Mouse (Mus musculus) neural tube, embryonic 11.5 days (tissue): ENCODE results near the gene Fcer1g. TPM values are rescaled to one million over a fixed set of nuclear protein-coding genes. Genes with fewer than 3 reads are reported as not detected.
A peak's percentile ranks its signal among the peaks of the same experiment; 100 is the strongest.

Source experiments
- ATAC-seq: fragments of 200-750 bp; cut with Nextera tagmentation; 2 replicates; pipeline ENCODE4 v1.8.0; 2017; ENCODE audit warnings: moderate number of reproducible peaks, mild to moderate bottlenecking, moderate TSS enrichment, moderate library complexity; ENCODE audit not compliant: insufficient read depth, low FRiP score, low TSS enrichment
- DNase-seq: peaks from one replicate; pipeline ENCODE4 v3.0.0-alpha.2; 2015; ENCODE audit warnings: low spot score
- H3K27ac ChIP-seq: fragments of 300-500 bp; sonication (generic); 2 replicates; pipeline ENCODE4 v1.5.1; 2014; ENCODE audit warnings: low read depth, mild to moderate bottlenecking, low read length
- H3K27me3 ChIP-seq: fragments of 300-500 bp; sonication (generic); 2 replicates; pipeline ENCODE4 v1.6.1; 2014; ENCODE audit warnings: mild to moderate bottlenecking, low read length, mixed read lengths; ENCODE audit not compliant: control insufficient read depth, insufficient read depth
- H3K36me3 ChIP-seq: fragments of 300-500 bp; sonication (generic); 2 replicates; pipeline ENCODE4 v1.6.1; 2014; ENCODE audit warnings: mild to moderate bottlenecking, low read length, moderate library complexity, mixed read lengths; ENCODE audit not compliant: control insufficient read depth, insufficient read depth
- H3K4me1 ChIP-seq: fragments of 300-500 bp; sonication (generic); 2 replicates; pipeline ENCODE4 v1.6.1; 2014; ENCODE audit warnings: low read length, mixed read lengths; ENCODE audit not compliant: control insufficient read depth, insufficient read depth
- H3K4me2 ChIP-seq: fragments of 300-500 bp; sonication (generic); 2 replicates; pipeline ENCODE4 v1.6.1; 2014; ENCODE audit warnings: low read depth, mild to moderate bottlenecking, moderate library complexity
- H3K4me3 ChIP-seq: fragments of 300-500 bp; sonication (generic); 2 replicates; pipeline ENCODE4 v1.5.1; 2014; ENCODE audit warnings: low read depth, low read length
- H3K9ac ChIP-seq: fragments of 300-500 bp; sonication (generic); 2 replicates; pipeline ENCODE4 v1.6.1; 2014; ENCODE audit warnings: mild to moderate bottlenecking, low read length
- H3K9me3 ChIP-seq: fragments of 300-500 bp; sonication (generic); 2 replicates; pipeline ENCODE4 v1.6.1; 2016; ENCODE audit warnings: low read length; ENCODE audit not compliant: control insufficient read depth
- WGBS: fragments of 180-500 bp; shearing (Covaris S2); extraction: QIAGEN DNeasy Blood & Tissue Kit; methylation state at CpG from one replicate; pipeline ENCODE4 v1.1.7; 2014; 5-methylcytosine and 5-hydroxymethylcytosine counted together
- polyA plus RNA-seq: library from polyadenylated mRNA; unstranded; fragments of >200 nt; fragmentation: Nextera tagmentation; extraction: Ambion mirVana; gene quantifications from 2 replicates; pipeline ENCODE4 v1.2.1, GENCODE M21; 2014

Fcer1g gene
- polyA plus RNA-seq = 14.4 and 15.0 TPM in 2 replicates

- Histone ChIP-seq H3K9me3 (no peaks in the 10 kb centered on the region), H3K27ac (no peak within 1 kb of the TSS), H3K4me1 (no peaks in the 10 kb centered on the region), H3K9ac (no peak within 1 kb of the TSS), H3K36me3 (peaks cover 19% of the 10 kb centered on the region), H3K4me2 (no peak within 1 kb of the TSS), H3K4me3 (no peak within 1 kb of the TSS), H3K27me3 (no peaks in the 10 kb centered on the region)
- ATAC-seq (no peak), DNase-seq (no peak)
- WGBS = 93% methylated on average over 14 of the region's 14 CpGs
Measured at GRCm38 (mm10) chr1:171234126-171234525, at the start of gene Fcer1g. Gene Fcer1g (minus strand): TSS chr1:171234365.

GRCm38 (mm10) chr1:171283188-171284160 is 49.3 kb upstream of the Fcer1g start:
- no peak for ATAC-seq
- 92% methylated on average over 18 of the region's 18 CpGs for WGBS
- H3K36me3 ChIP-seq = peaks cover 5% of the 10 kb centered on the region

GRCm38 (mm10) chr1:171282086-171282805 is 48.1 kb upstream of the Fcer1g start:
- no peak for DNase-seq
- no peak for ATAC-seq
- Histone ChIP-seq H3K36me3 (peaks cover 14% of the 10 kb centered on the region), H3K27ac (no peak overlapping the region), H3K9ac (no peak overlapping the region; the same call in 1 of the 2 replicates), H3K4me3 (no peak overlapping the region; the same call in 1 of the 2 replicates), H3K4me2 (no peak overlapping the region), H3K27me3 (no peaks in the 10 kb centered on the region), H3K4me1 (peaks cover 6% of the 10 kb centered on the region; the same call in 1 of the 2 replicates), H3K9me3 (no peaks in the 10 kb centered on the region)
- WGBS = 82% methylated on average over 18 of the region's 18 CpGs

More at GRCm38 (mm10) chr1:171283188-171284160, 49.3 kb upstream of the Fcer1g start:
- Histone ChIP-seq H3K27me3 (no peaks in the 10 kb centered on the region), H3K4me2 (no peak overlapping the region), H3K9me3 (no peaks in the 10 kb centered on the region), H3K27ac (no peak overlapping the region), H3K9ac (no peak overlapping the region), H3K4me3 (no peak overlapping the region), H3K4me1 (peaks cover 10% of the 10 kb centered on the region; the same call in 1 of the 2 replicates)
- no peak for DNase-seq

- WGBS = under 1% methylated on average over 10 of the region's 10 CpGs
- Histone ChIP-seq H3K9ac (peak overlapping the region; percentile 50), H3K4me2 (peak overlapping the region; percentile 78), H3K9me3 (no peaks in the 10 kb centered on the region), H3K4me1 (peaks cover 6% of the 10 kb centered on the region; the same call in 1 of the 2 replicates), H3K4me3 (peak overlapping the region; percentile 67), H3K27me3 (no peaks in the 10 kb centered on the region), H3K27ac (peak overlapping the region; percentile 76), H3K36me3 (peaks cover 14% of the 10 kb centered on the region)
- DNase-seq (peak; percentile 80), ATAC-seq (peak; percentile 49)
Measured at GRCm38 (mm10) chr1:171281528-171281923, 47.4 kb upstream of the Fcer1g start.

GRCm38 (mm10) chr1:171280916-171281527 is 46.9 kb upstream of the Fcer1g start, which contains the start of gene Ppox:
Gene Ppox (minus strand): TSS chr1:171281186.
- peak within 1 kb of the TSS; percentile 61 for H3K9ac ChIP-seq
- peaks cover 6% of the 10 kb centered on the region; the same call in 1 of the 2 replicates for H3K4me1 ChIP-seq
- H3K4me3 ChIP-seq = peak within 1 kb of the TSS; percentile 67
- H3K4me2 ChIP-seq = peak within 1 kb of the TSS; percentile 84
- no peaks in the 10 kb centered on the region for H3K9me3 ChIP-seq
- DNase-seq (peak; percentile 90), ATAC-seq (peak; percentile 98)
- 0% methylated on average over 26 of the region's 26 CpGs for whole genome bisulfite sequencing
- no peaks in the 10 kb centered on the region for H3K27me3 ChIP-seq
- peak within 1 kb of the TSS; percentile 76 for H3K27ac ChIP-seq
- peaks cover 15% of the 10 kb centered on the region for H3K36me3 ChIP-seq

- no peaks in the 10 kb centered on the region for H3K9me3 ChIP-seq
- H3K27me3 ChIP-seq = no peaks in the 10 kb centered on the region
- peak overlapping the region; percentile 61 for H3K9ac ChIP-seq
- H3K4me3 ChIP-seq = peak overlapping the region; percentile 67
- DNase-seq (no peak), ATAC-seq (peak; percentile 40)
- peaks cover 16% of the 10 kb centered on the region for H3K36me3 ChIP-seq
- peaks cover 6% of the 10 kb centered on the region; the same call in 1 of the 2 replicates for H3K4me1 ChIP-seq
- 2% methylated on average over 25 of the region's 25 CpGs for WGBS
- H3K27ac ChIP-seq = no peak overlapping the region
- peak overlapping the region; percentile 84 for H3K4me2 ChIP-seq
Measured at GRCm38 (mm10) chr1:171280250-171280915, 46.2 kb upstream of the Fcer1g start.

- 68% methylated on average over 5 of the region's 5 CpGs for WGBS
- no peak overlapping the region for H3K27ac ChIP-seq
- ATAC-seq = no peak
Measured at GRCm38 (mm10) chr1:171279721-171280120, 45.6 kb upstream of the Fcer1g start.

More at GRCm38 (mm10) chr1:171279721-171280120, 45.6 kb upstream of the Fcer1g start:
- peaks cover 16% of the 10 kb centered on the region for H3K36me3 ChIP-seq
- peaks cover 6% of the 10 kb centered on the region; the same call in 1 of the 2 replicates for H3K4me1 ChIP-seq
- H3K9me3 ChIP-seq = no peaks in the 10 kb centered on the region
- no peaks in the 10 kb centered on the region for H3K27me3 ChIP-seq
- H3K9ac ChIP-seq = peak overlapping the region; percentile 61
- DNase-seq = no peak
- peak overlapping the region; percentile 84 for H3K4me2 ChIP-seq
- H3K4me3 ChIP-seq = peak overlapping the region; percentile 67
